20 mouse cellular contexts compared by ENCODE assay signal in genomic region chr10:98029124-98029523, GRCm38 (mm10).
DNase-seq lines count a peak whose midpoint lies in the region; ATAC-seq and TF ChIP-seq lines count a peak whose summit lies in the region.
"Had no signal": no experiment of that assay in that cellular context is flagged by ENCODE, and none has a peak within 500 bp of the region (broad histone marks: within the 10 kb centered on the region; RNA-seq: fewer than 3 reads in every experiment).

No protein-coding gene starts in this region.

- H3K4me3 ChIP-seq in kidney, embryonic 15.5 days (replicated peaks): no peak overlapping the region
- H3K4me3 ChIP-seq in midbrain, postnatal 0 days (ENCODE audit: low read depth, low read length): no peak overlapping the region
- no peak overlapping the region for H3K4me3 ChIP-seq in midbrain, embryonic 10.5 days
- no peak overlapping the region for H3K4me3 ChIP-seq in limb, embryonic 14.5 days (replicated peaks; ENCODE audit: low read length)
- H3K4me3 ChIP-seq in stomach, embryonic 16.5 days (replicated peaks; ENCODE audit: low read length): no peak overlapping the region
- H3K4me3 ChIP-seq: embryonic facial prominence, embryonic 12.5 days; erythroblast, embryonic 14.5 days; forebrain, embryonic 12.5 days; gastrocnemius, adult 2 months; heart, embryonic 10.5 days had no signal

- no peaks in the 10 kb centered on the region for H3K27me3 ChIP-seq in kidney, embryonic 15.5 days
- no peaks in the 10 kb centered on the region for H3K27me3 ChIP-seq in midbrain, postnatal 0 days (ENCODE audit: insufficient read depth, low read length)
- H3K27me3 ChIP-seq in midbrain, embryonic 10.5 days (ENCODE audit: low read depth, poor library complexity, severe bottlenecking): no peaks in the 10 kb centered on the region
- no peaks in the 10 kb centered on the region for H3K27me3 ChIP-seq in limb, embryonic 14.5 days (ENCODE audit: control insufficient read depth, insufficient read depth, low read length)
- no peaks in the 10 kb centered on the region for H3K27me3 ChIP-seq in stomach, embryonic 16.5 days (ENCODE audit: control insufficient read depth, insufficient read depth, low read length)
- H3K27me3 ChIP-seq: embryonic facial prominence, embryonic 12.5 days; forebrain, embryonic 12.5 days had no signal

- ATAC-seq in kidney, embryonic 15.5 days (replicated peaks; ENCODE audit: low FRiP score): peak; percentile 62; the same call in 1 of the 2 replicates
- no peak for ATAC-seq in midbrain, postnatal 0 days (ENCODE audit: low FRiP score)
- ATAC-seq in limb, embryonic 14.5 days (ENCODE audit: low FRiP score, low read depth): peak; percentile 53
- ATAC-seq in stomach, embryonic 16.5 days (ENCODE audit: insufficient read depth, low FRiP score): no peak
- ATAC-seq: activated CD4-positive, CD25-positive, alpha-beta regulatory T cell, adult 4 months had no signal

- H3K4me1 ChIP-seq in kidney, embryonic 15.5 days: peaks cover 7% of the 10 kb centered on the region
- no peaks in the 10 kb centered on the region for H3K4me1 ChIP-seq in midbrain, postnatal 0 days (ENCODE audit: insufficient read depth, low read length)
- H3K4me1 ChIP-seq in midbrain, embryonic 10.5 days: no peaks in the 10 kb centered on the region
- H3K4me1 ChIP-seq in limb, embryonic 14.5 days (ENCODE audit: control insufficient read depth, insufficient read depth, low read length): peaks cover 11% of the 10 kb centered on the region; the same call in 1 of the 2 replicates
- H3K4me1 ChIP-seq in stomach, embryonic 16.5 days (ENCODE audit: control insufficient read depth, insufficient read depth, low read length): peaks cover 3% of the 10 kb centered on the region; the same call in 1 of the 2 replicates
- H3K4me1 ChIP-seq: embryonic facial prominence, embryonic 12.5 days; forebrain, embryonic 12.5 days; heart, embryonic 10.5 days had no signal

- TF ChIP-seq POLR2A in limb, embryonic 14.5 days (IDR thresholded peaks at IDR 0.05; ENCODE audit: borderline replicate concordance, extremely low read depth, insufficient read depth, insufficient read length): no peak

- H3K9ac ChIP-seq in kidney, embryonic 15.5 days: no peak overlapping the region
- no peak overlapping the region for H3K9ac ChIP-seq in midbrain, postnatal 0 days (replicated peaks; ENCODE audit: low read length, poor library complexity, severe bottlenecking)
- no peak overlapping the region for H3K9ac ChIP-seq in limb, embryonic 14.5 days (ENCODE audit: low read depth, low read length, severe bottlenecking)
- H3K9ac ChIP-seq in stomach, embryonic 16.5 days (ENCODE audit: low read length): no peak overlapping the region
- H3K9ac ChIP-seq: embryonic facial prominence, embryonic 12.5 days; forebrain, embryonic 12.5 days; hindbrain, embryonic 14.5 days had no signal

- DNase-seq in kidney, postnatal 14 days: no peak
- peak; percentile 10 for DNase-seq in midbrain, postnatal 0 days (ENCODE audit: low spot score)
- DNase-seq in midbrain, embryonic 10.5 days (ENCODE audit: low spot score): no peak
- peak; percentile 76 for DNase-seq in limb, embryonic 14.5 days (ENCODE audit: low spot score)
- no peak for DNase-seq in left cerebral cortex, adult 9 months (ENCODE audit: low spot score in 2 of 2)
- DNase-seq: adrenal gland, adult 8-10 months; cerebellum, adult 18-20 months; cerebellum, postnatal 14 days; gastrocnemius, adult 2 months; heart, postnatal 4 days; kidney, postnatal 25 days; midbrain, embryonic 14.5 days had no signal

- H3K27ac ChIP-seq in kidney, embryonic 15.5 days: 0 out of 2 replicates have a peak overlapping the region, but pooled peaks have one; percentile 32
- no peak overlapping the region for H3K27ac ChIP-seq in midbrain, postnatal 0 days (ENCODE audit: low read depth, low read length)
- no peak overlapping the region for H3K27ac ChIP-seq in midbrain, embryonic 10.5 days (replicated peaks)
- no peak overlapping the region for H3K27ac ChIP-seq in limb, embryonic 14.5 days (replicated peaks; ENCODE audit: low read depth, low read length)
- no peak overlapping the region for H3K27ac ChIP-seq in stomach, embryonic 16.5 days (ENCODE audit: low read length)
- H3K27ac ChIP-seq: embryonic facial prominence, embryonic 12.5 days; forebrain, embryonic 12.5 days; gastrocnemius, adult 2 months; heart, embryonic 10.5 days; hindbrain, embryonic 14.5 days had no signal

- H3K4me2 ChIP-seq in kidney, embryonic 15.5 days: no peak overlapping the region
- no peak overlapping the region for H3K4me2 ChIP-seq in midbrain, postnatal 0 days (ENCODE audit: low read depth, low read length, poor library complexity, severe bottlenecking)
- peak overlapping the region; percentile 10; the same call in 1 of the 2 replicates for H3K4me2 ChIP-seq in limb, embryonic 14.5 days (replicated peaks; ENCODE audit: low read depth, low read length, severe bottlenecking)
- 0 out of 2 replicates have a peak overlapping the region, but pooled peaks have one; percentile 24 for H3K4me2 ChIP-seq in stomach, embryonic 16.5 days (ENCODE audit: low read depth, low read length)
- H3K4me2 ChIP-seq: embryonic facial prominence, embryonic 12.5 days; forebrain, embryonic 12.5 days; hindbrain, embryonic 14.5 days had no signal

- H3K9me3 ChIP-seq in kidney, embryonic 15.5 days (replicated peaks): no peaks in the 10 kb centered on the region
- H3K9me3 ChIP-seq in midbrain, postnatal 0 days (ENCODE audit: low read length): no peaks in the 10 kb centered on the region
- no peaks in the 10 kb centered on the region for H3K9me3 ChIP-seq in midbrain, embryonic 10.5 days (replicated peaks)
- H3K9me3 ChIP-seq in limb, embryonic 14.5 days (ENCODE audit: control insufficient read depth, low read length): no peaks in the 10 kb centered on the region
- no peaks in the 10 kb centered on the region for H3K9me3 ChIP-seq in stomach, embryonic 16.5 days (replicated peaks; ENCODE audit: control insufficient read depth, low read length)
- H3K9me3 ChIP-seq: embryonic facial prominence, embryonic 12.5 days; forebrain, embryonic 12.5 days; heart, embryonic 10.5 days had no signal

- 24% methylated on average over 8 of the region's 8 CpGs for WGBS in kidney, embryonic 15.5 days
- WGBS in midbrain, postnatal 0 days: 72% methylated on average over 8 of the region's 8 CpGs
- WGBS in midbrain, embryonic 10.5 days: 93% methylated on average over 8 of the region's 8 CpGs
- WGBS in limb, embryonic 14.5 days: 19% methylated on average over 8 of the region's 8 CpGs
- 44% methylated on average over 8 of the region's 8 CpGs for WGBS in stomach, embryonic 16.5 days

- no peaks in the 10 kb centered on the region for H3K36me3 ChIP-seq in kidney, embryonic 15.5 days
- H3K36me3 ChIP-seq in midbrain, postnatal 0 days (ENCODE audit: insufficient read depth, low read length): no peaks in the 10 kb centered on the region
- no peaks in the 10 kb centered on the region for H3K36me3 ChIP-seq in midbrain, embryonic 10.5 days
- no peaks in the 10 kb centered on the region for H3K36me3 ChIP-seq in limb, embryonic 14.5 days (ENCODE audit: control insufficient read depth, insufficient read depth, low read length)
- no peaks in the 10 kb centered on the region for H3K36me3 ChIP-seq in stomach, embryonic 16.5 days (ENCODE audit: control insufficient read depth, insufficient read depth, low read length)
- H3K36me3 ChIP-seq: embryonic facial prominence, embryonic 12.5 days; forebrain, embryonic 12.5 days; heart, embryonic 10.5 days had no signal

- no peak for TF ChIP-seq CTCF in midbrain, postnatal 0 days (IDR thresholded peaks at IDR 0.05)

Comparison
In these comparisons a context has a peak if more than half of its experiments do, and no peak if none do; other contexts are left out.
1. DNase-seq: peak in midbrain, postnatal 0 days (single experiment) and limb, embryonic 14.5 days (single experiment); none in kidney, postnatal 14 days (single experiment), midbrain, embryonic 10.5 days (single experiment) and left cerebral cortex, adult 9 months (0 of 2).
2. ATAC-seq: peak in kidney, embryonic 15.5 days (single experiment) and limb, embryonic 14.5 days (single experiment); none in midbrain, postnatal 0 days (single experiment) and stomach, embryonic 16.5 days (single experiment).
3. H3K4me2 ChIP-seq: peak in limb, embryonic 14.5 days (single experiment) and stomach, embryonic 16.5 days (single experiment); none in kidney, embryonic 15.5 days (single experiment) and midbrain, postnatal 0 days (single experiment).